Mouse (Mus musculus) stomach, postnatal 0 days (tissue): Measurements from ENCODE around the gene Dhodh.

Source experiments
- CTCF ChIP-seq: IDR thresholded peaks from 2 replicates; pipeline ENCODE4 v1.5.1; 2016; ENCODE audit warnings: antibody characterized with exemption, low read depth, mild to moderate bottlenecking, moderate library complexity
- EP300 ChIP-seq: optimal IDR thresholded peaks from 2 replicates; pipeline ENCODE3; 2016; ENCODE audit warnings: antibody characterized with exemption

GRCm38 (mm10) chr8:109586972-109587504 lies 21.4 kb downstream of the Dhodh start:
- TF ChIP-seq CTCF = no peak
- no peak for TF ChIP-seq EP300
